Mouse (Mus musculus) forebrain, embryonic 13.5 days (tissue): Measurements from ENCODE around the gene Xcr1. TPM values are rescaled to one million over a fixed set of nuclear protein-coding genes. Genes with fewer than 3 reads are reported as not detected.

Experiments
- ATAC-seq: fragments of 200-750 bp; cut with Nextera tagmentation; 2 replicates; pipeline ENCODE4 v1.8.0; 2017
- H3K27ac ChIP-seq: fragments of 300-500 bp; sonication (generic); 2 replicates; pipeline ENCODE4 v1.5.1; 2015; ENCODE audit warnings: inconsistent platforms, mild to moderate bottlenecking, moderate library complexity
- H3K27me3 ChIP-seq: fragments of 300-500 bp; sonication (generic); 2 replicates; pipeline ENCODE4 v1.6.1; 2015; ENCODE audit warnings: mild to moderate bottlenecking, inconsistent platforms
- H3K36me3 ChIP-seq: fragments of 300-500 bp; sonication (generic); 2 replicates; pipeline ENCODE4 v1.6.1; 2015; ENCODE audit warnings: mild to moderate bottlenecking, inconsistent platforms; ENCODE audit not compliant: poor library complexity, severe bottlenecking
- H3K4me1 ChIP-seq: fragments of 300-500 bp; sonication (generic); 2 replicates; pipeline ENCODE4 v1.6.1; 2015; ENCODE audit warnings: inconsistent platforms
- H3K4me2 ChIP-seq: fragments of 300-500 bp; sonication (generic); 2 replicates; pipeline ENCODE4 v1.6.1; 2015; ENCODE audit warnings: inconsistent platforms, mild to moderate bottlenecking, moderate library complexity
- H3K4me3 ChIP-seq: fragments of 300-500 bp; sonication (generic); 2 replicates; pipeline ENCODE4 v1.5.1; 2015; ENCODE audit warnings: mild to moderate bottlenecking, inconsistent platforms
- H3K9ac ChIP-seq: fragments of 300-500 bp; sonication (generic); 2 replicates; pipeline ENCODE4 v1.6.1; 2015; ENCODE audit warnings: mild to moderate bottlenecking, inconsistent platforms
- H3K9me3 ChIP-seq: fragments of 300-500 bp; sonication (generic); replicated peaks from 2 replicates; pipeline ENCODE4 v1.6.1; 2016; ENCODE audit warnings: inconsistent platforms
- WGBS: fragments of 180-500 bp; shearing (Covaris S2); methylation state at CpG from one replicate; pipeline ENCODE4 v1.1.7; 2015; 5-methylcytosine and 5-hydroxymethylcytosine counted together
- polyA plus RNA-seq: library from polyadenylated mRNA; unstranded; fragments of >200 nt; fragmentation: Nextera tagmentation; extraction: Ambion mirVana; gene quantifications from 2 replicates; pipeline ENCODE4 v1.2.1, GENCODE M21; 2015

The Xcr1 gene
- 0.10 TPM in 2 replicates for polyA plus RNA-seq

DNA sequence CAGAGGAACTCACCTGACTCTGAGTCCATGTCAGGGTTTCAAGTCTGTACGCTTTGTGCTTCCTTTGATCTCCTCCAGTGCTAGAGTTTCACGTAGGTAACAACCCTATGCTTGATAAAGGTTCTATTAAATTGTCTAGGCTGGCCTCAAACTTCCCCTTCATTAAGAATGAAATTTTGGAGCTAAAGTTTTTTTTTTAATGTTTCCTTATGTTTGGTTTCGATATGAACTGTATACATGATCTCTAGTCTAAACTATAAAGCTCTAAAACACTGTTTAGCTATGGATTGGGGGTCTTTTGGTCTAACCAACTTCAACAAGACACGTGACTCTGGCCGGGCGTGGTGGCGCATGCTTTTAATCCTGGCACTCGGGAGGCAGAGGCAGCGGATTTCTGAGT lies at the start of gene Xcr1:
Gene Xcr1 (minus strand): TSS at position 101 of the 400 bp plus-strand sequence.
- H3K4me2 ChIP-seq: no peak within 1 kb of the TSS

GRCm38 (mm10) chr9:123872049-123872448 lies 10.2 kb upstream of the Xcr1 start:
- ATAC-seq: no peak
- H3K36me3 ChIP-seq: no peaks in the 10 kb centered on the region
- 81% methylated on average over 4 of the region's 4 CpGs for WGBS

More for the DNA sequence above, at the start of gene Xcr1:
- no peak within 1 kb of the TSS for H3K4me3 ChIP-seq
- H3K9ac ChIP-seq: no peak within 1 kb of the TSS
- no peaks in the 10 kb centered on the region for H3K4me1 ChIP-seq
- ATAC-seq: no peak
- H3K9me3 ChIP-seq: no peaks in the 10 kb centered on the region
- H3K36me3 ChIP-seq: no peaks in the 10 kb centered on the region
- no peaks in the 10 kb centered on the region for H3K27me3 ChIP-seq
- no peak within 1 kb of the TSS for H3K27ac ChIP-seq
- 87% methylated on average over 9 of the region's 9 CpGs for WGBS

DNA sequence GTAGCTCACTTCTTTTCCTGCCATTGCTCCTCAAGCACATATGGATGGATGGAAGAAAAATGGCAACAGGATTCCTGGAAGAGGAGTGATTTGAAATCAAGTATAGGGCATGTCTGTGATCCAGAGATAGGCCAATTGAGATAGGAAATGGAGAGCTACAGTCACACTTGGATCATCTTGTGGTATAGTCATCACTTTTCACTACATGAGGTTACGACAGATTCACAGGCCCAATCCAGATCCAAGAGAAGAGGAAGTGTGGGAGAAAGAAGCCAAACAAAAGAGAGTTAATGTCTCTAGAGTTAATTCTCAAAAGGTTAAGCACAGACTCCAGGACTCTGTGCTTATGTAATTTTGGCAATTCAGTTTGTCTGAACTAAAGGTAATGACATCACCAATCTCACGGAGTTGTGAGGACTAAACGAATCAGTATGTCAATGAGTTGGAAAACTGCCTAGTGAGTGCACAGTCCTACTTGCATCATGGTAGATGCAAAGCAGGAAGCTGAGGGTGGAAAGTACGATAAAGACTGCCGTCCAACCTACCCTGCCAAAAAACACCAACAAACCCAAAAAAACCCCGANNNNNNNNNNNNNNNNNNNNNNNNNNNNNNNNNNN lies 7.4 kb upstream of the Xcr1 start:
- 46% methylated on average over 5 of the region's 6 CpGs for WGBS
- Histone ChIP-seq H3K36me3 (no peaks in the 10 kb centered on the region), H3K4me2 (no peak overlapping the region), H3K9ac (no peak overlapping the region), H3K9me3 (no peaks in the 10 kb centered on the region), H3K4me3 (no peak overlapping the region), H3K27ac (no peak overlapping the region), H3K27me3 (no peaks in the 10 kb centered on the region), H3K4me1 (no peaks in the 10 kb centered on the region)
- no peak for ATAC-seq

More at GRCm38 (mm10) chr9:123872049-123872448, 10.2 kb upstream of the Xcr1 start:
- H3K9ac ChIP-seq: no peak overlapping the region
- no peaks in the 10 kb centered on the region for H3K4me1 ChIP-seq
- H3K27ac ChIP-seq: no peak overlapping the region
- H3K27me3 ChIP-seq: no peaks in the 10 kb centered on the region
- no peak overlapping the region for H3K4me2 ChIP-seq
- no peaks in the 10 kb centered on the region for H3K9me3 ChIP-seq
- no peak overlapping the region for H3K4me3 ChIP-seq

DNA sequence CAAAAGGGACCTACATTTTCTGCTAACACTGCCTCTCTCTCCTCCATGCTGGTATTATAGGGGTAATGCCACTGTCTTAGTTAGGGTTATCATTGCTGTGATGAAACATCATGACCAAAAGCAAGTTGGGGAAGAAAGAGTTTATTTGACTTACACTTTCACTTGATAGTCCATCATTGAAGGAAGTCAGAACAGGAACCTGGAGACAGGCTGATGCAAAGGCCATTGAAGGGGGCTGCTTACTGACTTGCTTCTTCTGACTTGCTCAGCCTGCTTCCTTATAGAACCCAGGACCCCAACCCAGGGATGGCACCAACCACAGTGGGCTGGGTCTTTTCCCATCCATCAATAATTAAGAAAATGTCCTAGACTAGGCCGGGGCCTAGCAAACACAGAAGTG lies 1.8 kb upstream of the Xcr1 start:
- H3K36me3 ChIP-seq: no peaks in the 10 kb centered on the region
- WGBS: 86% methylated on average over 1 of the region's 1 CpGs
- ATAC-seq: no peak
- H3K9me3 ChIP-seq: no peaks in the 10 kb centered on the region
- H3K27ac ChIP-seq: no peak overlapping the region
- H3K4me2 ChIP-seq: no peak overlapping the region
- no peak overlapping the region for H3K4me3 ChIP-seq
- no peaks in the 10 kb centered on the region for H3K4me1 ChIP-seq
- H3K27me3 ChIP-seq: no peaks in the 10 kb centered on the region
- no peak overlapping the region for H3K9ac ChIP-seq

DNA sequence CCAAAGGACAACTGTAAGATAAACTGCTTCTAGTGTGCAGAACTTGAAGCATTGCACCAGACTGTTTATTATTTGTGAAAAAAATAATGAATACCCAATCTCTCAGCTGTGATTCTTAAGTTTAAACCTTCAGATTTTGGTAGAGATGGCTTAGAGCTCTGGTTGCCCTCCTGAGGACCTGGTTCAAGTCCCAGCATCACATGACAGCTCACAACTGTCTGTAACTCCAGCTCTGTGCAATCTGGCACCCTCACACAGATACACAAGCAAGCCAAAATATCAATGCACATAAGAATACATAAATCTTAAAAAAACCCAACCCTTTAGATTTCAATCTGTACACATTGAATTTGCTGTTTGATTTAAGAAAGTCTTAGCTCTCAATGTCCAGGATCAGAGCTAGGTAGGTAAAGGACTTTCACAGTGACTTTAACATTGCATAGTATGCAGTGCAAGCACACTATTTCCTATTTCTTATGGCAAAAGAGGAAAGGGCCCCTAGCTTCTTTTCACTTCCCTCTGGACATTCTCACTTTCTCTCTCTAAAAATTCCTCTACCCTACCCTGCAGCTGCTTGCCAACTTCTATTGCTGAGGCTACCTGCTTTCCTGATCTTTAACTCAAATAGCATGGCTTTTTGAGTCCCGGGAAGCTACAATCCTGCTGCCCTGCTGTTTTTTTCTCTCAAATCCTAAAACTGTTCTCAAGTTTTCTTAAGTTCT lies 1.2 kb upstream of the Xcr1 start:
- WGBS: 85% methylated on average over 1 of the region's 1 CpGs
- H3K9ac ChIP-seq: no peak overlapping the region
- H3K4me3 ChIP-seq: no peak overlapping the region
- H3K9me3 ChIP-seq: no peaks in the 10 kb centered on the region
- no peaks in the 10 kb centered on the region for H3K27me3 ChIP-seq
- no peaks in the 10 kb centered on the region for H3K36me3 ChIP-seq
- no peak for ATAC-seq
- no peaks in the 10 kb centered on the region for H3K4me1 ChIP-seq
- no peak overlapping the region for H3K4me2 ChIP-seq
- H3K27ac ChIP-seq: no peak overlapping the region

DNA sequence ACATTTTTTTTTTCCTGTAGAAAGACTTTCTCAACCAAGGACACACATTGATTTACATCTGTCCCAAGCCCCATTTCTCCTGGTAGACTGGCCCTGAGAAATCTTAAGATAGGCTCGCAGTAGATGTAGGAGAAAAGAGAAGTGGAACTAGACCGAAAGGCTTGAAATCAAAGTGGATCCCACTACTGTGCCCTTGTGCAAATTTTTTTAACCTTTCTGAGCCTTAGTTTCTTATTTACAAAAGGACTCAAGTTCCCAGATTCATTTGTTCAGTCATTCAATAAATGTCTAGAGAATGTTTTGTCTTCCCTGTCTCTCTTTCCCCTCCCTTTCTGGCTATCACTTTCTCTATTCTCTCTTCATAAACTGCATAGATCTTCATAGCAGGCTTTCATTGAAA lies 5.0 kb downstream of the Xcr1 start:
- no peak overlapping the region for H3K9ac ChIP-seq
- ATAC-seq: no peak

DNA sequence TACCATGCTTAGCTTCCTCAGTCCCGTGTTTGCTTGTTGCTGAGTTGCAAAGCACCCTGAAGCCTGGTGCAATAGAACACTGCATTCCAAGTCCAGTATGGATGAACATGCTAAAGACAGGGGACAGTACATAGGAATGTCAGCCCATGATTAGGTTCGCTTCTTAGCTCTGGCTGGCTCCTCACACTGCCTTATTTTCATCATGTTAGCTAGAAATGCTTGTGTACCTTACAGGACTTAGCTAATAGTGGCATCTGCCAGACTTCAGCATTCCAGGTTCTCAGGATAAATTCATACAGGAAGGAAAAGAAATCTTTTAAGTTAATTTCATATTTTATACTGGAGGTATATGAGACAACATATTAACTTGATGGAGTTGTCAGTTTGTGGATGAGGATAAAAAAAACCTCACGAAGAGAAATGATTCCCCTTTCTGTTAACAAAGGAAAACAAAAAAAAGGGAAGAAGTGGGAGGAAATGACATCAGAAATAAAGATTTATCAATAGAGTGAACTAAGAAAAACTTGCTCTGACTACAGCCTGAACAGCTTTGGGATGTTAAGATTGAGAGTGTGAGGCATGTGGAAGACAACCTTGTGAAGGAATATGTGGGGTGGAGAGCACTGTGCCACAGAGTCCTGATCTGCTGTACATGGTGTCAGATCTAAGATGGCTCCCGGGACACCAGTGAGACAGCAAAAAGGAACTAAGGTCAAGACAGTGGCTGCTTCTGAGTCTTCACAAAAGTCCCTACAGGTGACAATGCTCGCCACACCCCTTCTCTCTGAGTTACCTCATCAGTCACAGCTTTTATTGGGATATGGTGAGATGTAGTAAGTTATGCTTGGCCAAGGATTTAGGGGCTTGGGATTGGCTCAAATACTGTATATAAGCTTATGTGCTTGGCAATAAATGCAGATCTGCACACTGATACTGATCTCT lies 9.1 kb downstream of the Xcr1 start:
- WGBS: 61% methylated on average over 5 of the region's 5 CpGs
- Histone ChIP-seq H3K9ac (peak overlapping the region; percentile 59), H3K4me1 (peaks cover 18% of the 10 kb centered on the region), H3K9me3 (no peaks in the 10 kb centered on the region), H3K27ac (peak overlapping the region; percentile 16; the same call in 1 of the 2 replicates), H3K36me3 (no peaks in the 10 kb centered on the region), H3K27me3 (no peaks in the 10 kb centered on the region), H3K4me2 (peak overlapping the region; percentile 63), H3K4me3 (peak overlapping the region; percentile 34)
- peak; percentile 39 for ATAC-seq

More for the DNA sequence above, 5.0 kb downstream of the Xcr1 start:
- no peaks in the 10 kb centered on the region for H3K27me3 ChIP-seq
- H3K27ac ChIP-seq: no peak overlapping the region
- H3K36me3 ChIP-seq: no peaks in the 10 kb centered on the region
- no peak overlapping the region for H3K4me3 ChIP-seq
- WGBS: 94% methylated on average over 2 of the region's 2 CpGs
- H3K4me2 ChIP-seq: no peak overlapping the region
- H3K9me3 ChIP-seq: no peaks in the 10 kb centered on the region
- H3K4me1 ChIP-seq: peaks cover 3% of the 10 kb centered on the region; the same call in 1 of the 2 replicates

GRCm38 (mm10) chr9:123851713-123852448 lies 9.9 kb downstream of the Xcr1 start, which contains the start of gene Fyco1:
Fyco1 (minus strand) TSS chr9:123851899.
- Histone ChIP-seq H3K36me3 (no peaks in the 10 kb centered on the region), H3K27me3 (no peaks in the 10 kb centered on the region), H3K4me3 (peak within 1 kb of the TSS; percentile 70), H3K4me1 (peaks cover 18% of the 10 kb centered on the region), H3K9me3 (no peaks in the 10 kb centered on the region), H3K27ac (peak within 1 kb of the TSS; percentile 76), H3K4me2 (peak within 1 kb of the TSS; percentile 82), H3K9ac (peak within 1 kb of the TSS; percentile 72)
- under 1% methylated on average over 47 of the region's 47 CpGs for WGBS
- peak; percentile 98 for ATAC-seq

- Histone ChIP-seq H3K9me3 (no peaks in the 10 kb centered on the region), H3K4me3 (peak overlapping the region; percentile 70), H3K4me2 (peak overlapping the region; percentile 82), H3K9ac (peak overlapping the region; percentile 72), H3K27ac (peak overlapping the region; percentile 76), H3K36me3 (no peaks in the 10 kb centered on the region), H3K27me3 (no peaks in the 10 kb centered on the region), H3K4me1 (peaks cover 18% of the 10 kb centered on the region)
- ATAC-seq: peak; percentile 86
- under 1% methylated on average over 27 of the region's 27 CpGs for WGBS
Measured at GRCm38 (mm10) chr9:123851062-123851712, 10.6 kb downstream of the Xcr1 start.

DNA sequence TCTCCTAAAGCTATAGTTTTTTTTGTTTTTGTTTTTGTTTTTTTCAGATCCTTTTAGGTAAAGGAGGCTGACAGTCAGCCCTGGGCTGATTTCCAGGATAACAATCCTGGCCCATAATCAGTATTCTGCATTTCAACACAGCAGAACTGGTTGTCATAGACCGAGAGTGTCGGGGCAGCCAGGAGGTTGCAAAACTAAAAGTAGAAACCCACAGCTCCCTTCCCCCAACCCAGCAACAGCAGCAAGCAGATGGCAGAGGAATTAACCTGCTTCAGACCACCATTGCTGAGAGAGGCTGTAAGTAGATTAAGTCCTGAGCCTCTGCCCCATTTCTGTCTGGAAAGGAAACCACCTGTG lies 11.1 kb downstream of the Xcr1 start:
- Histone ChIP-seq H3K27me3 (no peaks in the 10 kb centered on the region), H3K36me3 (no peaks in the 10 kb centered on the region), H3K4me2 (peak overlapping the region; percentile 82), H3K4me1 (peaks cover 18% of the 10 kb centered on the region), H3K9ac (peak overlapping the region; percentile 72), H3K4me3 (peak overlapping the region; percentile 70), H3K9me3 (no peaks in the 10 kb centered on the region), H3K27ac (peak overlapping the region; percentile 15; the same call in 1 of the 2 replicates)
- ATAC-seq: no peak
- WGBS: 6% methylated on average over 2 of the region's 2 CpGs
